9 mouse cellular contexts compared by ENCODE assay signal in the genomic region with DNA sequence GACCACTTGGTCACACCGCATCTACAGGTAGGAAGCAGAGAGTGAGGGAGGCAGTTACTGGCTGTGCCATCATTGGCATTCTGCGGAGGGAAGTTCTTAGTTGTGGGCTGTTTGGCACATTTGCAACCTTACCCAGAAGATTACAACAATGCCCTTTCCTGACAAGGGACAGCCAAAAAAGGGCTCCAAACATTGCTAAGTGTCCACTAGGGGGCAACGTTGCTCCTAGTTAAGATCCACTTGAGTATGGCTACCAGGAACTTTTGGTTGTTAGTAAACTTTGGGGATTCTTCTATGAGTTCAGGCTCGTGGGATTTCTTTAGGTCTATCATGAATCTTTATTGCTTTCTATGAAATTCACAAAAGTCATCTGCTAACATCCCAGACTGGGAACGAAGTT.
DNase-seq lines count a peak whose midpoint lies in the region; ATAC-seq and TF ChIP-seq lines count a peak whose summit lies in the region.
"Had no signal": no experiment of that assay in that cellular context is flagged by ENCODE, and none has a peak within 500 bp of the region (broad histone marks: within the 10 kb centered on the region; RNA-seq: fewer than 3 reads in every experiment).

No protein-coding gene starts in this region.

- H3K9ac ChIP-seq in liver, adult 2 months (ENCODE audit: low read depth, low read length), result no peak overlapping the region
- H3K9ac ChIP-seq: liver, embryonic 15.5 days had no signal

- no peaks in the 10 kb centered on the region for H3K27me3 ChIP-seq in liver, adult 2 months (ENCODE audit: control insufficient read depth, insufficient read depth, low read length)
- H3K27me3 ChIP-seq: liver, embryonic 15.5 days had no signal

- no peaks in the 10 kb centered on the region for H3K4me1 ChIP-seq in liver, adult 2 months (ENCODE audit: control insufficient read depth, insufficient read depth, low read length)
- H3K4me1 ChIP-seq: liver, embryonic 15.5 days had no signal

- H3K36me3 ChIP-seq in liver, adult 2 months (ENCODE audit: control insufficient read depth, insufficient read depth, low read length), result no peaks in the 10 kb centered on the region
- H3K36me3 ChIP-seq: liver, embryonic 15.5 days had no signal

- no peak overlapping the region for H3K4me3 ChIP-seq in liver, adult 2 months (ENCODE audit: insufficient read depth, low read depth, low read length)
- H3K4me3 ChIP-seq: liver, embryonic 15.5 days had no signal

- peak; percentile 31 to 47 for DNase-seq in left cerebral cortex, adult 18-20 months (ENCODE audit: low spot score in 2 of 2)
- DNase-seq in left cerebral cortex, adult 8-10 months (ENCODE audit: low spot score in 2 of 2), result no peak
- DNase-seq in ZHBTc4 (ENCODE audit: low read depth, low spot score), result peak; percentile 74
- peak; percentile 76 to 80 for DNase-seq in cerebellum, postnatal 10 days
- DNase-seq in heart, postnatal 4 days, result peak; percentile 63
- peak; percentile 25 for DNase-seq in liver, adult 2 months (ENCODE audit: extremely low read depth, low read depth, low spot score)
- peak; percentile 86 for DNase-seq in retina, embryonic 14.5 days (ENCODE audit: low spot score)

- no peak overlapping the region for H3K27ac ChIP-seq in liver, adult 2 months (replicated peaks; ENCODE audit: insufficient read depth, low read depth, low read length)
- H3K27ac ChIP-seq: liver, embryonic 15.5 days had no signal

- H3K79me2 ChIP-seq in liver, adult 2 months (ENCODE audit: control insufficient read depth, insufficient read depth, low read length), result no peaks in the 10 kb centered on the region

- WGBS in liver, adult 2 months, result 32% methylated on average over 5 of the region's 5 CpGs

- TF ChIP-seq CTCF in liver, adult 2 months (IDR thresholded peaks at IDR 0.05; ENCODE audit: low read depth, low read length), result peak; percentile 32; the same call in 1 of the 2 replicates

- no peak for ATAC-seq in inflammation-experienced regulatory T-cells, adult 6 months

- no peak for TF ChIP-seq POLR2A in liver, adult 2 months (IDR thresholded peaks at IDR 0.05; ENCODE audit: extremely low read depth, insufficient read depth, low read length)

Comparison
In these comparisons a context has a peak if more than half of its experiments do, and no peak if none do; other contexts are left out.
1. DNase-seq: peak in left cerebral cortex, adult 18-20 months (2 of 2), ZHBTc4 (single experiment), cerebellum, postnatal 10 days (2 of 2), heart, postnatal 4 days (single experiment), liver, adult 2 months (single experiment) and retina, embryonic 14.5 days (single experiment); none in left cerebral cortex, adult 8-10 months (0 of 2).